Mouse (Mus musculus) embryonic facial prominence, embryonic 15.5 days (tissue): Measurements from ENCODE around the gene Sf3b6. TPM values are rescaled to one million over a fixed set of nuclear protein-coding genes. Genes with fewer than 3 reads are reported as not detected.
"Not testable (repeated sequence)": the region's sequence is repeated elsewhere in the genome, so short reads cannot be mapped to it uniquely, and the experiment has no call there.

ENCODE experiments used
- ATAC-seq: fragments of 200-750 bp; cut with Nextera tagmentation; 2 replicates; pipeline ENCODE4 v1.8.0; 2017; ENCODE audit warnings: low read depth, moderate TSS enrichment; ENCODE audit not compliant: insufficient number of reproducible peaks, low FRiP score, low TSS enrichment
- H3K27ac ChIP-seq: fragments of 300-500 bp; sonication (generic); replicated peaks from 2 replicates; pipeline ENCODE4 v1.5.1; 2015; ENCODE audit warnings: mild to moderate bottlenecking, inconsistent platforms
- H3K27me3 ChIP-seq: fragments of 300-500 bp; sonication (generic); 2 replicates; pipeline ENCODE4 v1.6.1; 2015; ENCODE audit warnings: inconsistent platforms
- H3K36me3 ChIP-seq: fragments of 300-500 bp; sonication (generic); 2 replicates; pipeline ENCODE4 v1.6.1; 2015; ENCODE audit warnings: mild to moderate bottlenecking, inconsistent platforms
- H3K4me1 ChIP-seq: fragments of 300-500 bp; sonication (generic); 2 replicates; pipeline ENCODE4 v1.6.1; 2015; ENCODE audit warnings: inconsistent platforms
- H3K4me2 ChIP-seq: fragments of 300-500 bp; sonication (generic); replicated peaks from 2 replicates; pipeline ENCODE4 v1.6.1; 2015; ENCODE audit warnings: mild to moderate bottlenecking, inconsistent platforms
- H3K4me3 ChIP-seq: fragments of 300-500 bp; sonication (generic); replicated peaks from 2 replicates; pipeline ENCODE4 v1.5.1; 2015; ENCODE audit warnings: mild to moderate bottlenecking, inconsistent platforms
- H3K9ac ChIP-seq: fragments of 300-500 bp; sonication (generic); 2 replicates; pipeline ENCODE4 v1.6.1; 2015; ENCODE audit warnings: inconsistent platforms
- H3K9me3 ChIP-seq: fragments of 300-500 bp; sonication (generic); replicated peaks from 2 replicates; pipeline ENCODE4 v1.6.1; 2016; ENCODE audit warnings: inconsistent platforms
- WGBS: fragments of 180-500 bp; shearing (Covaris S2); methylation state at CpG from one replicate; pipeline ENCODE4 v1.1.7; 2015; 5-methylcytosine and 5-hydroxymethylcytosine counted together
- polyA plus RNA-seq: library from polyadenylated mRNA; unstranded; fragments of >200 nt; fragmentation: Nextera tagmentation; extraction: Ambion mirVana; gene quantifications from 2 replicates; pipeline ENCODE4 v1.2.1, GENCODE M21; 2015

Sf3b6 gene
- polyA plus RNA-seq, 1 experiment from 2014 or later: 194 TPM

DNA sequence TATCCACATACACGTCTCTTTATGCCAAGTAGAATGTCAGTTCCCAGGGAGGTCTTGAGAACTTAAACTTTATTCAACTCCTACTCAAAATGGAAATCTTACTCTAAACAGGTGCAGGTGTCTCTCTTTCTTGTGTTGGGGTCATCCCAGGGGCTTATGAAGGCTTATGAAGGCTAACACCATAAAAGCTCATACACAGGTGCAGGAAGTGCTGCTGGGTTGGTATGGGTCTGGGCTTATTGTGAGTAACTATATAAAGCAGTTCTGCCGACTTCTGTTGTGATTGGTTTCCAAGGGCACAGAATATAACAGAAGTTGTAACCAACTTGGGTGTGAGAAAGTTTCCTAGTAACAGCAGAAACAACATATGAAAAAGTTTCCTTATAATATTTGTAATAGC is 32.9 kb upstream of the Sf3b6 start:
- H3K4me1 ChIP-seq: no peaks in the 10 kb centered on the region
- no peak overlapping the region for H3K9ac ChIP-seq
- no peaks in the 10 kb centered on the region for H3K36me3 ChIP-seq
- no peak overlapping the region for H3K27ac ChIP-seq
- no peak overlapping the region for H3K4me3 ChIP-seq
- ATAC-seq: no peak
- WGBS: 63% methylated on average over 2 of the region's 2 CpGs
- no peaks in the 10 kb centered on the region for H3K27me3 ChIP-seq
- no peaks in the 10 kb centered on the region for H3K9me3 ChIP-seq
- H3K4me2 ChIP-seq: no peak overlapping the region

GRCm38 (mm10) chr12:4788128-4788527 is 29.2 kb upstream of the Sf3b6 start:
- ATAC-seq, H3K4me2 ChIP-seq, H3K9ac ChIP-seq, H3K27ac ChIP-seq, H3K4me1 ChIP-seq, H3K9me3 ChIP-seq, H3K4me3 ChIP-seq, H3K36me3 ChIP-seq, H3K27me3 ChIP-seq: not testable (repeated sequence)
- 93% methylated on average over 25 of the region's 25 CpGs for WGBS

GRCm38 (mm10) chr12:4793718-4794117 is 23.6 kb upstream of the Sf3b6 start:
- 67% methylated on average over 1 of the region's 1 CpGs for WGBS
- no peaks in the 10 kb centered on the region for H3K36me3 ChIP-seq
- H3K9ac ChIP-seq: no peak overlapping the region
- ATAC-seq: peak; percentile 19; the same call in 1 of the 2 replicates
- H3K27me3 ChIP-seq: no peaks in the 10 kb centered on the region
- H3K4me2 ChIP-seq: no peak overlapping the region
- H3K4me1 ChIP-seq: no peaks in the 10 kb centered on the region
- H3K4me3 ChIP-seq: no peak overlapping the region
- no peaks in the 10 kb centered on the region for H3K9me3 ChIP-seq
- 0 out of 2 replicates have a peak overlapping the region, but pooled peaks have one; percentile 1 for H3K27ac ChIP-seq

DNA sequence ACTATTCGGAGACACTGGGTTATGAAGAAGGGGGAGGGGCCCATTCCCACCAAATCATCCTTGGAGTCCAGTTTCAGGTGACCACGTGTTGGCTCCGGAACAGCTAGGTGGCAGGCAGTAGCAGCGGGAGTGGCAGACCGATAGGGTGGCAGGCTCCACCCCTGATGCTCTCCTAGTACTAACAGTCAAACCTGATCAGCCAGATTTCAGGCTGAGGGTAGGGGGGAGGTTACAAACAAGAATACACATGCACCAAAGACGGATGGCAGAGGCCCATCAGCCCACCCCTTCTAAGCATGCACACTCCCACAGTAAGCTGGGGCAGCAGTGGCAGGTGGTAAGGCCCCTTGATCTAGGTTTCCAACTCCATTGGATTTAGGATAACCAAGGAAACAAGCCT is 19.9 kb upstream of the Sf3b6 start:
- not testable (repeated sequence) for ATAC-seq, H3K4me2 ChIP-seq, H3K9me3 ChIP-seq, H3K9ac ChIP-seq, H3K4me3 ChIP-seq, H3K27me3 ChIP-seq, H3K4me1 ChIP-seq, H3K36me3 ChIP-seq, H3K27ac ChIP-seq
- 61% methylated on average over 6 of the region's 6 CpGs for WGBS

GRCm38 (mm10) chr12:4811036-4811435 is 6.3 kb upstream of the Sf3b6 start:
- H3K4me1 ChIP-seq: peaks cover 6% of the 10 kb centered on the region; the same call in 1 of the 2 replicates
- WGBS: 70% methylated on average over 4 of the region's 4 CpGs
- no peaks in the 10 kb centered on the region for H3K36me3 ChIP-seq
- H3K27ac ChIP-seq: no peak overlapping the region
- no peaks in the 10 kb centered on the region for H3K9me3 ChIP-seq
- no peak for ATAC-seq
- H3K4me2 ChIP-seq: no peak overlapping the region
- no peak overlapping the region for H3K9ac ChIP-seq
- no peaks in the 10 kb centered on the region for H3K27me3 ChIP-seq
- no peak overlapping the region for H3K4me3 ChIP-seq

- no peak for ATAC-seq
- no peak overlapping the region for H3K27ac ChIP-seq
- WGBS: 41% methylated on average over 3 of the region's 3 CpGs
- no peak overlapping the region for H3K4me3 ChIP-seq
- no peaks in the 10 kb centered on the region for H3K36me3 ChIP-seq
- no peak overlapping the region for H3K4me2 ChIP-seq
- H3K9me3 ChIP-seq: no peaks in the 10 kb centered on the region
- H3K27me3 ChIP-seq: no peaks in the 10 kb centered on the region
- no peak overlapping the region for H3K9ac ChIP-seq
- H3K4me1 ChIP-seq: peaks cover 9% of the 10 kb centered on the region
Measured at GRCm38 (mm10) chr12:4811705-4812104, 5.6 kb upstream of the Sf3b6 start.

DNA sequence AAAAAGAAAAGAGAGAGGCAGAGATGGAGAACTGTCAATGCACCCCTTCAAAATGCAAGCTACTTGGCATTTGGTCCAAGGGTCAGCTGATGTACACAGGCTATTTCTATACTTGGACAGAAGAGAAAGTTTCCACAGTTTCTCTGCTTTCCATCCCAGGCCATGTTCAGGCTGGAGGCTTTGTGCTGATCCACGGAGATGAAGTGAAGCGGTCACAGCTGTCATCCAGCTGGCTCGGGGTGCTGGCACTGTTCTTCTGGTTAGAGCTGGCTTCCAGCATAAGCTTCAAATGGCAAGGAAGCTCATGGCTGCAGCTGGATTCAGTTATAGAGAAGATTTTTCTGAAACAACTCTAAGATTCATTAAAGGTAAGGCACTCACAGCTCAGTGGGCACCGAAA is 3.7 kb upstream of the Sf3b6 start:
- Histone ChIP-seq H3K27ac (no peak overlapping the region; the same call in 1 of the 2 replicates), H3K4me2 (no peak overlapping the region), H3K36me3 (no peaks in the 10 kb centered on the region), H3K4me3 (no peak overlapping the region), H3K4me1 (peaks cover 18% of the 10 kb centered on the region), H3K9me3 (no peaks in the 10 kb centered on the region), H3K27me3 (no peaks in the 10 kb centered on the region), H3K9ac (no peak overlapping the region)
- WGBS: 47% methylated on average over 4 of the region's 4 CpGs
- peak; percentile 26; the same call in 1 of the 2 replicates for ATAC-seq

DNA sequence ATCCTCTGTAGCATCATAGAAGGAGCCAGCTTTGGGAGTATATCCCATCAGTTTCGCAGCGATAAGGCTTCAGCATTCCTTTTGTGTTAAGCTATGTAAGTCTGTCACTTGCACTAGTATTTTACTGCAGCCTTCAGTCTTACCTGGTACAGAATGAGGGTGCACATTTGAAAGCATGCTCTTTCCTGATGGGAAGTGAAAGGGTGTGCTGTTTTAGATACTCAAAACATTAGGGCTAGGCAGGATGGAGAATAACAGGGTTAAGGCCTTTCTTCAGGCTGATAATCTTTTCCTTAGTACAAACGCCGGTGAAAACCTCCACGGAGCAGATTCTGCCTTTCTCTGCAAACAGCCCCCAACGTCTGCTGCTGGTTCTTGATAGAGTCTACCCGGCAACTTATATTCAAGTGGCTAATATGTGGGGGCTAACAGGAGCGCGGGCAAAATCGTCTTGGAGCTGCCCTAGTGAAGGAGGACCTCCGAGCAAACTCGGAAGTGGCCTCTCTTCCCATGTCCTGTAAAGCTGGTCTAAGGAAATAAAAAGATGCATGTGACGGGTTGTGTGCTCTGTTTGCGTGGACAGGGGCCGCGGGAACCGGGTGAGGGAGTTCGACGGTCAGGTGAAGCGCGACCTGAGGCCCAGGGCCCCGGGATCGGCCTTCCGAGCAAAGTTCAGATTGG is 524 bp upstream of the Sf3b6 start:
- no peaks in the 10 kb centered on the region for H3K9me3 ChIP-seq
- H3K4me3 ChIP-seq: peak overlapping the region; percentile 82
- 8% methylated on average over 24 of the region's 24 CpGs for WGBS
- peak overlapping the region; percentile 91 for H3K27ac ChIP-seq
- no peaks in the 10 kb centered on the region for H3K27me3 ChIP-seq
- peaks cover 23% of the 10 kb centered on the region for H3K4me1 ChIP-seq
- peak overlapping the region; percentile 72 for H3K4me2 ChIP-seq
- ATAC-seq: peak; percentile 64
- peaks cover 15% of the 10 kb centered on the region for H3K36me3 ChIP-seq
- peak overlapping the region; percentile 55 for H3K9ac ChIP-seq

DNA sequence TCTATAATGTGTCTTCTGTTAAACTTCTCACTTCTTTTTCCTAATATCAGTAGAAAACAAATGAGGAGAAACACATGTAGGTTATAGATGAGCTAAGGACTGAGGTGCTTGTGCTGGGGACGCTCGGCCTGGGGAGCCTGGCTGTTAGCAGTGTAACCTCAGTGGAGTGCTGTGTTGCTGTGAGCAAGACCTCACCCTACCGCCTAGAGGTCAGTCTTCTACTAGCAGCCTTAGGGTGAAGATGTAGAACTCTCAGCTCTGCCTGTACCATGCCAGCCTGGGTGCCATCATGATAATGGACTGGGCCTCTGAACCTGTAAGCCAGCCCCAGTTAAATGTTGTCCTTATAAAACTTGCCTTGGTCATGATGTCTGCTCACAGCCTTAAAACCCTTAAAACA is 9.9 kb downstream of the Sf3b6 start:
- Histone ChIP-seq H3K36me3 (peaks cover 69% of the 10 kb centered on the region), H3K27ac (no peak overlapping the region), H3K4me1 (no peaks in the 10 kb centered on the region), H3K9me3 (no peaks in the 10 kb centered on the region), H3K9ac (no peak overlapping the region), H3K4me3 (no peak overlapping the region), H3K27me3 (no peaks in the 10 kb centered on the region), H3K4me2 (no peak overlapping the region)
- ATAC-seq: no peak
- WGBS: 78% methylated on average over 3 of the region's 3 CpGs

- H3K4me2 ChIP-seq: no peak overlapping the region
- no peak overlapping the region for H3K27ac ChIP-seq
- 39% methylated on average over 4 of the region's 4 CpGs for WGBS
- ATAC-seq: no peak
- no peaks in the 10 kb centered on the region for H3K9me3 ChIP-seq
- peaks cover 15% of the 10 kb centered on the region for H3K36me3 ChIP-seq
- H3K27me3 ChIP-seq: no peaks in the 10 kb centered on the region; the same call in 1 of the 2 replicates
- H3K4me3 ChIP-seq: no peak overlapping the region
- no peak overlapping the region for H3K9ac ChIP-seq
- H3K4me1 ChIP-seq: peaks cover 16% of the 10 kb centered on the region
Measured at GRCm38 (mm10) chr12:4836959-4837358, 19.6 kb downstream of the Sf3b6 start.

GRCm38 (mm10) chr12:4840010-4840409 is 22.7 kb downstream of the Sf3b6 start:
- peak overlapping the region; percentile 97 for H3K4me2 ChIP-seq
- H3K36me3 ChIP-seq: no peaks in the 10 kb centered on the region
- peaks cover 27% of the 10 kb centered on the region for H3K4me1 ChIP-seq
- H3K27ac ChIP-seq: no peak overlapping the region
- H3K27me3 ChIP-seq: no peaks in the 10 kb centered on the region; the same call in 1 of the 2 replicates
- no peak overlapping the region for H3K9ac ChIP-seq
- WGBS: 58% methylated on average over 6 of the region's 6 CpGs
- no peak for ATAC-seq
- H3K9me3 ChIP-seq: no peaks in the 10 kb centered on the region
- H3K4me3 ChIP-seq: no peak overlapping the region

DNA sequence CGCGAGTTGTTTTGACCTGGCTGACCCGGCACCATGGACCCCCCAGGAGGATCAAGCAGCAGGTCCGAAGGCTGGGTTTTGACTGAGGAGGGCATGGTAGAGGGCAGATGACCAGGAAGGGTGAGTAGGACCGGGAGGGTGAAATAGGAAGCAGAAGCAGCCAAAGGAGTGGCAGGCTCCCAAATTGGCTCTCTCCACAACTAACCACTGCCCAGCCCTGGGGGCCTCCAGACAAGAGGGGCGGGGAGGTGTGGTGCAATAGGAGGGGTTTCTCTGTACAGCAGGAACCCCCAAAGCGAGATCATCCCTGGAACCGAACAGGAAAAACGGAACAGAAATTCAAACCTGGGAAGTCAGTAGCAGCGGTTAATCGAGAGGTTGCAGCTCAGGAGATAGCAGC is 23.4 kb downstream of the Sf3b6 start:
- Histone ChIP-seq H3K36me3 (no peaks in the 10 kb centered on the region), H3K9ac (peak overlapping the region; percentile 63), H3K9me3 (no peaks in the 10 kb centered on the region), H3K4me2 (peak overlapping the region; percentile 97), H3K27ac (no peak overlapping the region), H3K27me3 (no peaks in the 10 kb centered on the region; the same call in 1 of the 2 replicates), H3K4me3 (peak overlapping the region; percentile 83), H3K4me1 (peaks cover 27% of the 10 kb centered on the region)
- WGBS: under 1% methylated on average over 11 of the region's 11 CpGs
- no peak for ATAC-seq
